Mouse (Mus musculus): ENCODE data around the gene Hnf1a. TPM values are rescaled to one million over a fixed set of nuclear protein-coding genes. Genes with fewer than 3 reads are reported as not detected.
"Not testable (repeated sequence)": the region's sequence is repeated elsewhere in the genome, so short reads cannot be mapped to it uniquely, and the experiment has no call there.

Hnf1a gene
- total and polyA plus RNA-seq, 2 experiments from 2014 or later: not detected

GRCm38 (mm10) chr5:114948891-114949290 lies 22.0 kb downstream of the Hnf1a start:
- no peak overlapping the region for H3K27ac ChIP-seq (ENCODE audit: low read depth, low read length)
- no peak overlapping the region for H3K4me3 ChIP-seq (ENCODE audit: low read depth, low read length)
- H3K36me3 ChIP-seq (ENCODE audit: insufficient read depth): peaks cover 46% of the 10 kb centered on the region
- no peak for TF ChIP-seq CTCF (IDR thresholded peaks at IDR 0.05; ENCODE audit: low read depth)
- H3K9ac ChIP-seq: no peak overlapping the region
- H3K4me1 ChIP-seq (ENCODE audit: insufficient read depth): no peaks in the 10 kb centered on the region
- no peaks in the 10 kb centered on the region for H3K27me3 ChIP-seq (ENCODE audit: insufficient read depth, low read length)
- ATAC-seq: no peak
- H3K9me3 ChIP-seq (ENCODE audit: low read length): no peaks in the 10 kb centered on the region
- no peak overlapping the region for H3K4me2 ChIP-seq (ENCODE audit: low read depth)
- no peak for DNase-seq
- WGBS: 51% methylated on average over 6 of the region's 6 CpGs

- WGBS: 98% methylated on average over 10 of the region's 10 CpGs
- Histone ChIP-seq H3K27me3 (ENCODE audit: insufficient read depth, low read length) (no peaks in the 10 kb centered on the region), H3K4me2 (ENCODE audit: low read depth) (no peak overlapping the region), H3K27ac (ENCODE audit: low read depth, low read length) (no peak overlapping the region), H3K36me3 (ENCODE audit: insufficient read depth) (peaks cover 45% of the 10 kb centered on the region), H3K4me3 (ENCODE audit: low read depth, low read length) (no peak overlapping the region), H3K9ac (no peak overlapping the region), H3K9me3 (ENCODE audit: low read length) (no peaks in the 10 kb centered on the region), H3K4me1 (ENCODE audit: insufficient read depth) (0 out of 2 replicates have a peak, but pooled peaks cover 8% of the 10 kb centered on the region)
- TF ChIP-seq CTCF (IDR thresholded peaks at IDR 0.05; ENCODE audit: low read depth): no peak
- DNase-seq: no peak
- ATAC-seq: no peak
Observed at GRCm38 (mm10) chr5:114945072-114945471, 25.8 kb downstream of the Hnf1a start.

GRCm38 (mm10) chr5:114942766-114943130 lies 28.1 kb downstream of the Hnf1a start:
- TF ChIP-seq CTCF (IDR thresholded peaks at IDR 0.05; ENCODE audit: low read depth): no peak
- H3K4me3 ChIP-seq (ENCODE audit: low read depth, low read length): peak overlapping the region; percentile 81
- H3K4me1 ChIP-seq (ENCODE audit: insufficient read depth): 0 out of 2 replicates have a peak, but pooled peaks cover 8% of the 10 kb centered on the region
- peaks cover 22% of the 10 kb centered on the region for H3K36me3 ChIP-seq (ENCODE audit: insufficient read depth)
- H3K9ac ChIP-seq: peak overlapping the region; percentile 96
- DNase-seq (no peak), ATAC-seq (peak; percentile 11)
- H3K27ac ChIP-seq (ENCODE audit: low read depth, low read length): peak overlapping the region; percentile 92
- H3K4me2 ChIP-seq (ENCODE audit: low read depth): peak overlapping the region; percentile 72
- H3K9me3 ChIP-seq (ENCODE audit: low read length): no peaks in the 10 kb centered on the region; the same call in 1 of the 2 replicates
- WGBS: 32% methylated on average over 4 of the region's 4 CpGs
- no peaks in the 10 kb centered on the region for H3K27me3 ChIP-seq (ENCODE audit: insufficient read depth, low read length)

GRCm38 (mm10) chr5:114942074-114942765 lies 28.7 kb downstream of the Hnf1a start, which contains the start of gene 2210016L21Rik:
Gene 2210016L21Rik, plus strand, starts transcription at chr5:114942158.
- 3% methylated on average over 39 of the region's 39 CpGs for WGBS
- peak; percentile 93 for DNase-seq
- Histone ChIP-seq H3K4me2 (ENCODE audit: low read depth) (peak within 1 kb of the TSS; percentile 72), H3K9me3 (ENCODE audit: low read length) (no peaks in the 10 kb centered on the region; the same call in 1 of the 2 replicates), H3K9ac (peak within 1 kb of the TSS; percentile 96), H3K27me3 (ENCODE audit: insufficient read depth, low read length) (no peaks in the 10 kb centered on the region), H3K4me3 (ENCODE audit: low read depth, low read length) (peak within 1 kb of the TSS; percentile 81), H3K27ac (ENCODE audit: low read depth, low read length) (peak within 1 kb of the TSS; percentile 92), H3K36me3 (ENCODE audit: insufficient read depth) (peaks cover 17% of the 10 kb centered on the region), H3K4me1 (ENCODE audit: insufficient read depth) (0 out of 2 replicates have a peak, but pooled peaks cover 8% of the 10 kb centered on the region)
- peak; percentile 99 for ATAC-seq
- peak; percentile 57 for TF ChIP-seq CTCF (IDR thresholded peaks at IDR 0.05; ENCODE audit: low read depth)

- not testable (repeated sequence) for H3K27me3 ChIP-seq (ENCODE audit: insufficient read depth, low read length); H3K4me2 ChIP-seq (ENCODE audit: low read depth); ATAC-seq; H3K4me3 ChIP-seq (ENCODE audit: low read depth, low read length); H3K4me1 ChIP-seq (ENCODE audit: insufficient read depth); H3K36me3 ChIP-seq (ENCODE audit: insufficient read depth); DNase-seq; H3K9me3 ChIP-seq (ENCODE audit: low read length); H3K9ac ChIP-seq; H3K27ac ChIP-seq (ENCODE audit: low read depth, low read length)
- WGBS: 57% methylated on average over 3 of the region's 3 CpGs
Observed at GRCm38 (mm10) chr5:114941138-114941537, 29.8 kb downstream of the Hnf1a start.

- DNase-seq: peak; percentile 28
- WGBS: 9% methylated on average over 3 of the region's 3 CpGs
- ATAC-seq: 0 out of 2 replicates have a peak, but pooled peaks have one; percentile 18
Observed at GRCm38 (mm10) chr5:114935838-114936237, 35.1 kb downstream of the Hnf1a start.

GRCm38 (mm10) chr5:114933206-114933605 lies 37.7 kb downstream of the Hnf1a start:
- H3K9me3 ChIP-seq (ENCODE audit: low read length): no peaks in the 10 kb centered on the region
- H3K27me3 ChIP-seq (ENCODE audit: insufficient read depth, low read length): no peaks in the 10 kb centered on the region
- no peak overlapping the region for H3K9ac ChIP-seq
- H3K27ac ChIP-seq (ENCODE audit: low read depth, low read length): no peak overlapping the region
- ATAC-seq (no peak), DNase-seq (no peak)
- 85% methylated on average over 8 of the region's 8 CpGs for WGBS
- H3K4me3 ChIP-seq (ENCODE audit: low read depth, low read length): no peak overlapping the region
- H3K4me1 ChIP-seq (ENCODE audit: insufficient read depth): no peaks in the 10 kb centered on the region
- H3K4me2 ChIP-seq (ENCODE audit: low read depth): no peak overlapping the region
- TF ChIP-seq CTCF (IDR thresholded peaks at IDR 0.05; ENCODE audit: low read depth): no peak
- no peaks in the 10 kb centered on the region for H3K36me3 ChIP-seq (ENCODE audit: insufficient read depth)

More at GRCm38 (mm10) chr5:114935838-114936237, 35.1 kb downstream of the Hnf1a start:
- no peak overlapping the region for H3K27ac ChIP-seq (ENCODE audit: low read depth, low read length)
- H3K4me2 ChIP-seq (ENCODE audit: low read depth): no peak overlapping the region
- TF ChIP-seq CTCF (IDR thresholded peaks at IDR 0.05; ENCODE audit: low read depth): no peak
- no peak overlapping the region for H3K4me3 ChIP-seq (ENCODE audit: low read depth, low read length)
- no peaks in the 10 kb centered on the region for H3K4me1 ChIP-seq (ENCODE audit: insufficient read depth)
- H3K9ac ChIP-seq: no peak overlapping the region
- no peaks in the 10 kb centered on the region for H3K36me3 ChIP-seq (ENCODE audit: insufficient read depth)
- H3K27me3 ChIP-seq (ENCODE audit: insufficient read depth, low read length): no peaks in the 10 kb centered on the region
- no peaks in the 10 kb centered on the region; the same call in 1 of the 2 replicates for H3K9me3 ChIP-seq (ENCODE audit: low read length)
